Mouse (Mus musculus) CD4-positive helper T cell, adult 2 months (primary cell): ENCODE results near the gene Lce1i.
"Not testable (repeated sequence)": the region's sequence is repeated elsewhere in the genome, so short reads cannot be mapped to it uniquely, and the experiment has no call there.

Experiments
- DNase-seq: peaks from one replicate; pipeline ENCODE4 v3.0.0-alpha.2; 2012; ENCODE audit warnings: low read depth, missing footprints, low spot score

Gene Lce1i

DNA sequence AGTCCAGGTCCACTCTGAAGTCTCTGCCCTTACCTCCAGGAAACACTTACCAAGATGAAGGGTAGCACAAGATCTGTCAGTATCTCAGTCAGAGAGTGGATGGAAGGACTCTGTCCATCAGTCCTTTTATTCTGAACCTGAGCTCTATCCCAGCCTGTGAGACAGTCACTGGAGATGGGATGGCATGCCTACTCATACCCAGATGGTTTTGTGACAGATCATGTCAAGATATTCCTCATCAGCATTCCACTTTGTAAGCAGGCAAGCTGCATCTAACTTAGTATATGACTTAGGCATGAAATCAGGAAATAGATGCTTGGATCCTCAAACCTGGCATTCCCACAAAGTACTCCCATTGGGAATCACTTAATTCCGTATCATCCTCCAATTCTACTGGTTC lies at the start of gene Lce1i:
Gene Lce1i (minus strand): TSS at position 101 of the 400 bp plus-strand sequence.
- no peak for DNase-seq

DNA sequence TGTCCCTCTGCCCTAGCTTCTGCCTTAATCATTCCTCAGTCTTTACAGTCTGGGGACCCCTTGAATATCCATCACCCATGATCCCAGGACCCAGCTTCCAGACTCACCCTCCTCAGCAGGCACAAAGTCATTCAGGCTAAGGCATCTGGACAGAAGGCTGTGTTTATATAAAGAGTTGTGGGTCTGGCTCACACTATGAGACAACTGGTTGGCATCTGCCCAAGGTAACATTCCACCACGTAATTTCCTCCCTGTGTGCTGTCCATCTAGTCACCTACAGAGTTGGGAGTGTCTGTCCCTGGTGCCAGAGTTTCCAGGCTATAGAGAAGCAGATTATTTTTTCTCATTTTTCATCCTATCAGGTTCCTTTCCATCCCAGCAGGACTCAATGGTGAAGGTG lies 48.4 kb upstream of the Lce1i start, which contains the start of gene Kprp:
Gene Kprp (minus strand): TSS at position 140 of the 400 bp plus-strand sequence.
- no peak for DNase-seq

DNA sequence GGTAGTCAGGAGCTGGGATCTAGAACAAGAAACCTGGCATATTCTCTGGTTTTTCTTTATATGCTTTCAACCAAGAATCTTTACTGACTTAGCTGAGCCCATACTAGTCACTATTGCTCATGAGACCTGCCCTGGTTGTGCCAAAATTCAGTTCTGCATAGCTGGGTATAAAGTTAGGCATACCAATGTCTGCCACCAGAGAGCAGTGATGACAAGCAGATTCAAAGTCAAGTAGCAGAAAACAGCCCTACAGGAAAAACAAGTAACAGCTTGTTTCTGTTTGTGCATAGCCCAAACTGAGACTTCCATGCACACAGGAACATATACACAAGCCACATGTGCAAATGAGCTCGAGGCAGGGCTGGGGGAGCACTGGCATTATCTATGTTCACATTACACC lies 47.1 kb upstream of the Lce1i start:
- DNase-seq, result no peak

DNA sequence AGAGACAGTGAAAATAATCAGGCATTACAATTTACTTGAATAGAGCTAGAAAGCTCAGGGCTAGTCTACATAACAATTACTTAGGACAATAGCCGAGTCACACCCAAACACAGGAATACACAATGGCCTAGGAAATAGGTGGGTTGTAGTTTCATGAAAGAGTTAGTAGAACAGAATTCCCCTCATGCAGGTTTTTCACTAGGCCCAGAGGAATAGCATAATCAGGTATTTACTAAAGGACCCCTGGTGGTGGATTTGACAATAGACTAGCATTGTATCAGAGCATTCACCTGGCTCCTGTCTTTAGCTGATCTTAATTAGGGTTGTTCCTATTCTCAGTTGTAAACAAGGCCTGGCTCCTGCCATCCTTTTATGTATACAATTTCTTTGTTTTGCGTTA lies 37.3 kb upstream of the Lce1i start:
- not testable (repeated sequence) for DNase-seq

DNA sequence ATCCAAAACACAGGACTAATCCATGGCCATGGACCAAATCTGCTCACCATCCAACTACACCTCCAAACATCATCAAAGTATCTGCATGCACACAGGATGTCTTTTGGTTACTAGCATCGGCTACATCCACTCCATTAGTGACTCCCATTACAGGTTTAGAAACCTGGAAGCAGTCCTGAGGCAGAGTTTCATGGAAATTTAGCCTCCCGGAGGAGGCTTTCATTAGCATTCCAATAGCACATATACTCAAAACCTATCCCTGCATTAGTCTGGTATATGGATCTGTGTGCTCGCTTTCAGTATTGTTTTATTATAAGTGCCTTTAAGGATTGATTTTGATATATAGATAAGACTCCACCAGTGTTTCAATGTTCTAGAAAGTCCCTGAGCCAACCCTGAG lies 36.9 kb upstream of the Lce1i start:
- DNase-seq, result no peak

DNA sequence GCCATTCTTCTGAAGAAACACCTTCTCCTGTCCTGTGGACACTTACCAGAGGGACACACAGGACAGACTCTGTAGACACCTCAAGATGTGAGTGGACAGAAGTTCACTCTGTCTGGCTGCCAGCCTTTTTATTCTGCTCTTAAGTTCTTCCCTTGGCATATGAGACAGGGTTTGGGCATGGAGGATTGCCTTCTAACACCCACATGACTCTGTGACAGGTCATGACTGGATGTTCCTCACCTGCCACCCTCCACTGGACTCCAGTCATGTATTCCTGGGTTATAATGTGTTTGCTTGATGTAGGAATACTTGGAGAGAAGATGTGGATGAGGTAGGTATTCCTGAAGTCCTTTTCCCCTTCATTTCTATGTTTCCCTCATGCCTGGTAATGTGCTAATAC lies 29.1 kb upstream of the Lce1i start, which contains the start of gene Lce1k:
Gene Lce1k (minus strand): TSS at position 101 of the 400 bp plus-strand sequence.
- no peak for DNase-seq

DNA sequence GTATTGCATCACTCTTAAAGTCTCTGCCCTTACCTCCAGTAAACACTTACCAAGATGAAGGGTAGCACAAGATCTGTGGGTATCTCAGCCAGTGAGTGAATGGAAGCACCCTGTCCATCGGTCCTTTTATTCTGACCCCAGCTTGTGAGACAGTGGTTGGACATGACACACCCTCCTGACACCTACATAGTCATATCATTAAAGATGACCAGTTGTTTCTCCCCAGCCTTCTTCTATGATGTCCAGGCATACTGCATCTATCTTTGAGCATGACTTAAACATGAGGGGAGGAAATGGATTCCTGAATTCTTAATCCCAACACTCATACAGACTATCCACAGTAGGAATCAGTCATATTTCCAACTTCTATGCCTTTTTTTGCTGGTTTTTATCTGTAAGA lies 11.7 kb upstream of the Lce1i start, which contains the start of gene Lce1j:
Gene Lce1j (minus strand): TSS at position 101 of the 400 bp plus-strand sequence.
- no peak for DNase-seq

DNA sequence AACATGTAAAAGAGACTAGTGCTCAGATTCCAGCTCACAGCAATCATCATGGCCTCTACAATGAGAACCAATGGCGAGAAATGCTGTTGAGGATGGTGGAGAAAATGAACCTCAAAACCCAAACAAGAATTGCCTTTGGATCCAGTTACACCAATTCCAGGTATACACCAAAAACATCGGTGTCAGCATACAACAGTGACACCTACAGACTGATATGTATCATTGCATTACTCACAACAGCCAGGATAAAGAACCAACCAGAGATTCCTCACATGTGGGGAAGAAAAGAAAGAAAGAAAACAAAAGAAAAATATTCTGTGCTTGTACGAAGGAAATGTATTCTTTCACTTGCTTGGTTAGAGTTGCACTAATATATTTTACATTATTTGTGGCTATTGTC lies 7.1 kb downstream of the Lce1i start:
- DNase-seq, result no peak

DNA sequence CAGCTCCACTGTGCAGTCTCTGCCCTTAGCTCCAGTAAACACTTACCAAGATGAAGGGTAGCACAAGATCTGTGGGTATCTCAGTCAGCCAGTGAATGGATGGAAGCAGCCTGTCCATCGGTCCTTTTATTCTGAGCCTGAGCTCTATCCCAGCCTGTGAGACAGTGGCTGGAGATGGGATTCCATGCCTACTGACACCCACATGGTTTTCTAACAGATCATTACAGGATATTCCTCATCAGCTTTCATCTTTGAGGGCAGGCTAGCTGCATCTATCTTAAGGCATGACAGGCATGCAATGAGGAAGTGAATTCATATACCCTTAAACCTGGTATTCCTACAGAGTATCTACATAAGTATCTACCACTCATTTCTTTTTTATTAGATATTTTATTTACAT lies 13.7 kb downstream of the Lce1i start, which contains the start of gene Lce1h:
Gene Lce1h (minus strand): TSS at position 101 of the 400 bp plus-strand sequence.
- DNase-seq, result no peak

DNA sequence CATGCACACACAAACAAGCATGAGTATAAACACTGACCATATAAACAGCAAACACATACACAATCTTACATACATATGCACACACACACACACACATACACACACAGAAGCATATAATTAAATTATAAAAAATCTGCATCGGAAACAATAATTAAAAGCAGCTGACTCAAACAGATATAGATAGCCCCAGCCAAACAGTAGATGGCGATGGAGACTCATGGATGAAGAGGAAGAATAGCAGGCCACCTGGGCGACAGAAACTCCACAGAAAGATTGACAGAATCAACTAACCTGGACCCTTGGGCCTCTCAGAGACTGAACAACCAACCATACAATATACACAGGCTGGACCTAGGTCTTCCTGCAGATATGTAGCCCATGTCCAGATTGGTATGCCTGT lies 25.5 kb downstream of the Lce1i start:
- DNase-seq, result no peak

DNA sequence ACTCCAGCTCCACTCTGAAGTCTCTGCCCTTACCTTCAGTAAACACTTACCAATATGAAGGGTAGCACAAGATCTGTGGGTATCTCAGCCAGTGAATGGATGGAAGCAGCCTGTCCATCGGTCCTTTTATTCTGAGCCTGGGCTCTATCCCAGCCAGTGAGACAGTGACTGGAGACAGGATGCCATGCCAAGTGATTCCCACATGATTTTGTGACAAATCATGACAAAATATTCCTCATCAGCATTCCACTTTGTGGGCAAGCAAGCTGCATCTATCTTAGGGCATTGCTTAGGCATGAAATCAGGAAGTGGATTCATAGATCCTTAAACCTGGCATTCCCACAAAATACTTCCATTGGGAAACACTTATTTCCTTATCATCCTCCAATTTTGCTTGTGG lies 26.5 kb downstream of the Lce1i start, which contains the start of gene Lce1g:
Gene Lce1g (minus strand): TSS at position 101 of the 400 bp plus-strand sequence.
- no peak for DNase-seq

DNA sequence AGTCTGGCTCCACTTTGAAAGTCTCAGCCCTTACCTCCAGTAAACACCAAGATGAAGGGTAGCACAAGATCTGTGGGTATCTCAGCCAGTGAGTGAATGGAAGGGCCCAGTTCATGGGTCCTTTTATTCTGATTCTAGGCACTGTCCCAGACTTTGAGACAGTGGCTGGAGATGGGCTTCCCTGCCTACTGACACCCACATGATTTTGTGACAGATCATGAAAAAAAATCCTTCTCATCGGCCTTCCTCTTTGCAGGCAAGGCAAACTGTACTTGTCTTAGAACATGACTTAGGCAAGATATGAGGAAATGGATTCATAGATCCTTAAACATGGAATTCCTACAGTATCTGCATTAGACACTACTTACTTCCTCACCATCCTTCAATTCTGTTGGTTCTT lies 39.7 kb downstream of the Lce1i start, which contains the start of gene Gm38119:
Gene Gm38119 (minus strand): TSS at position 101 of the 400 bp plus-strand sequence.
- DNase-seq, result no peak
